Mouse (Mus musculus): ENCODE measurements around the gene Adnp. TPM values are rescaled to one million over a fixed set of nuclear protein-coding genes. Genes with fewer than 3 reads are reported as not detected.

The Adnp gene
- polyA plus RNA-seq, 1 experiment from 2014 or later = 1.0 TPM

- peak overlapping the region; percentile 40; the same call in 1 of the 2 replicates for H3K27ac ChIP-seq (ENCODE audit: low read length)
- no peaks in the 10 kb centered on the region for H3K27me3 ChIP-seq (replicated peaks; ENCODE audit: control insufficient read depth, insufficient read depth, low read length)
- H3K4me2 ChIP-seq (ENCODE audit: low read depth, low read length) = peak overlapping the region; percentile 0; the same call in 1 of the 2 replicates
- no peak overlapping the region; the same call in 1 of the 2 replicates for H3K9ac ChIP-seq (ENCODE audit: low read depth, low read length)
- H3K4me1 ChIP-seq (ENCODE audit: control insufficient read depth, insufficient read depth, low read length) = peaks cover 9% of the 10 kb centered on the region
- no peaks in the 10 kb centered on the region for H3K36me3 ChIP-seq (ENCODE audit: control insufficient read depth, insufficient read depth, low read length)
- peak; percentile 74 for ATAC-seq
- H3K4me3 ChIP-seq (ENCODE audit: low read length) = no peak overlapping the region
- no peaks in the 10 kb centered on the region for H3K9me3 ChIP-seq (ENCODE audit: control insufficient read depth, low read length)
- WGBS = 50% methylated on average over 22 of the region's 22 CpGs
Observed at GRCm38 (mm10) chr2:168147722-168148432, 59.0 kb downstream of the Adnp start.

- peak overlapping the region; percentile 34; the same call in 1 of the 2 replicates for H3K9ac ChIP-seq (ENCODE audit: low read depth, low read length)
- H3K9me3 ChIP-seq (ENCODE audit: control insufficient read depth, low read length) = no peaks in the 10 kb centered on the region
- no peaks in the 10 kb centered on the region for H3K27me3 ChIP-seq (replicated peaks; ENCODE audit: control insufficient read depth, insufficient read depth, low read length)
- H3K4me1 ChIP-seq (ENCODE audit: control insufficient read depth, insufficient read depth, low read length) = peaks cover 9% of the 10 kb centered on the region
- WGBS = 48% methylated on average over 2 of the region's 2 CpGs
- no peak overlapping the region for H3K4me2 ChIP-seq (ENCODE audit: low read depth, low read length)
- H3K4me3 ChIP-seq (ENCODE audit: low read length) = no peak overlapping the region
- H3K36me3 ChIP-seq (ENCODE audit: control insufficient read depth, insufficient read depth, low read length) = no peaks in the 10 kb centered on the region
- H3K27ac ChIP-seq (ENCODE audit: low read length) = no peak overlapping the region
- no peak for ATAC-seq
Observed at GRCm38 (mm10) chr2:168145437-168145836, 61.5 kb downstream of the Adnp start.

DNA sequence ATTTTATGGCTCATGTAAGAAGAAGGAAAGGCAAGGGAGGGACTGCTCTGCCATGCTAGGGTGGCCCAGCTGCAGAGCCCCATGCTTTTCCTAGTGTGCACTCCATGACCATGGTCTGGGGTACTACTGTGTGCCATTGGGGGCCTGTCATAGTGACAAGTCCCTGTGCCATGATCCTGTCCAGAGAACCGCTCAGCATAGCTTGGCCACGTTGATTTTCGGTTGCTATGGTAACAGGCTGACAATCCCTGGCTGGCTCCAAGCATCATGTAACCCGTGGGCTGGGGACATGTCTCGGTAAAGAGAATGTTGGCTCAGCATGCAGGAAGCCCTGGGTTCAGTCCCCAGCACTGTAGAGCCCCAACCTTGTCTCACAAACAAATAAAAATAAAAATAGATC is 63.1 kb downstream of the Adnp start:
- no peak for ATAC-seq
- no peaks in the 10 kb centered on the region for H3K9me3 ChIP-seq (ENCODE audit: control insufficient read depth, low read length)
- no peaks in the 10 kb centered on the region for H3K36me3 ChIP-seq (ENCODE audit: control insufficient read depth, insufficient read depth, low read length)
- no peak overlapping the region for H3K4me2 ChIP-seq (ENCODE audit: low read depth, low read length)
- no peak overlapping the region for H3K27ac ChIP-seq (ENCODE audit: low read length)
- no peak overlapping the region for H3K9ac ChIP-seq (ENCODE audit: low read depth, low read length)
- WGBS = 45% methylated on average over 5 of the region's 5 CpGs
- H3K4me3 ChIP-seq (ENCODE audit: low read length) = no peak overlapping the region
- no peaks in the 10 kb centered on the region for H3K27me3 ChIP-seq (replicated peaks; ENCODE audit: control insufficient read depth, insufficient read depth, low read length)
- H3K4me1 ChIP-seq (ENCODE audit: control insufficient read depth, insufficient read depth, low read length) = peaks cover 9% of the 10 kb centered on the region; the same call in 1 of the 2 replicates

DNA sequence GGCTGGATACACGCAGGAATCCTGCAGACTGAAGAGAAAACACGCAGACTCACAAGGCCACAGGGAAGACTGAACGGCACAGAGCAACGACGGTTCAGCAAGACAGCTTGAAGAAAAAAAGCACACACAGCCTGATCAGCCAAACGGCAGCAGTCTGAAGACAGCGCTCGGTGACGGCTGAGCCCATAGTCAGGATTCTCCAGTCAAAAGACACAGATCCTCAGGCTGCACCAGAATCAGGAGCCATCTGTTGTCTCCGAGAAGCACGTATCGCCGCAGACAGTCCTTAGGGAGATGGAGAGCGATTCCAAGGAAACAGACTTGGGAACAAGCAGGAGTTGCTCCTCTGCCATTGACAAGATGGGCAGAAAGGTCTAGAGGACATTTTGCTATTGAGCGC is 69.8 kb downstream of the Adnp start:
- Histone ChIP-seq H3K4me2 (ENCODE audit: low read depth, low read length) (no peak overlapping the region), H3K36me3 (ENCODE audit: control insufficient read depth, insufficient read depth, low read length) (no peaks in the 10 kb centered on the region), H3K4me1 (ENCODE audit: control insufficient read depth, insufficient read depth, low read length) (no peaks in the 10 kb centered on the region), H3K4me3 (ENCODE audit: low read length) (no peak overlapping the region), H3K27me3 (replicated peaks; ENCODE audit: control insufficient read depth, insufficient read depth, low read length) (no peaks in the 10 kb centered on the region), H3K9ac (ENCODE audit: low read depth, low read length) (no peak overlapping the region), H3K27ac (ENCODE audit: low read length) (no peak overlapping the region), H3K9me3 (ENCODE audit: control insufficient read depth, low read length) (no peaks in the 10 kb centered on the region)
- no peak for ATAC-seq
- WGBS = 74% methylated on average over 15 of the region's 15 CpGs

Small RNAs within 50 kb of the gene (microRNA-seq; reads per million reads assigned to microRNA genes)
- gene Gm24561 = not detected

Other genes starting within 250 kb of the Adnp start
- 2.7 and 3.1 TPM in 2 replicates for gene Ripor3, start 196.5 kb downstream of the Adnp start, polyA plus RNA-seq (2015; fragmentation: Nextera tagmentation; extraction: Ambion mirVana)
- 7.8 and 13.9 TPM in 2 replicates for gene Pard6b, start 126.1 kb downstream of the Adnp start, polyA plus RNA-seq (2015; fragmentation: Nextera tagmentation; extraction: Ambion mirVana)
- gene Gm20716, start 23.3 kb upstream of the Adnp start, polyA plus RNA-seq (2015; fragmentation: Nextera tagmentation; extraction: Ambion mirVana) = 8.5 and 10.2 TPM in 2 replicates
- gene Dpm1, start 23.5 kb upstream of the Adnp start, polyA plus RNA-seq (2015; fragmentation: Nextera tagmentation; extraction: Ambion mirVana) = 84.8 and 99.3 TPM in 2 replicates
- gene Mocs3, start 23.5 kb upstream of the Adnp start, polyA plus RNA-seq (2015; fragmentation: Nextera tagmentation; extraction: Ambion mirVana) = 3.4 and 5.9 TPM in 2 replicates
- 6.1 and 6.4 TPM in 2 replicates for gene Kcng1, start 74.6 kb upstream of the Adnp start, polyA plus RNA-seq (2015; fragmentation: Nextera tagmentation; extraction: Ambion mirVana)

Data from intestine, embryonic 16.5 days (tissue).